Mouse (Mus musculus) liver, postnatal 0 days (tissue): ENCODE results near the gene Gm12800. TPM values are rescaled to one million over a fixed set of nuclear protein-coding genes. Genes with fewer than 3 reads are reported as not detected.
"Not testable (repeated sequence)": the region's sequence is repeated elsewhere in the genome, so short reads cannot be mapped to it uniquely, and the experiment has no call there.

Experiments used
- ATAC-seq: fragments of 200-750 bp; cut with Nextera tagmentation; 2 replicates; pipeline ENCODE4 v1.8.0; 2017; ENCODE audit warnings: mild to moderate bottlenecking, moderate library complexity
- DNase-seq: peaks from one replicate; pipeline ENCODE4 v3.0.0-alpha.2; 2016
- H3K27ac ChIP-seq: fragments of 300-500 bp; sonication (generic); 2 replicates; pipeline ENCODE4 v1.5.1; 2014; ENCODE audit warnings: antibody characterized with exemption, moderate library complexity, mild to moderate bottlenecking, low read depth
- H3K27me3 ChIP-seq: fragments of 300-500 bp; sonication (generic); 2 replicates; pipeline ENCODE4 v1.6.1; 2014; ENCODE audit warnings: low read length, control low read depth, mixed read lengths; ENCODE audit not compliant: insufficient read depth
- H3K36me3 ChIP-seq: fragments of 300-500 bp; sonication (generic); replicated peaks from 2 replicates; pipeline ENCODE4 v1.6.1; 2014; ENCODE audit warnings: mild to moderate bottlenecking, control low read depth, low read length, moderate library complexity, mixed read lengths; ENCODE audit not compliant: insufficient read depth
- H3K4me1 ChIP-seq: fragments of 300-500 bp; sonication (generic); 2 replicates; pipeline ENCODE4 v1.6.1; 2014; ENCODE audit warnings: antibody characterized with exemption, mild to moderate bottlenecking, control low read depth; ENCODE audit not compliant: insufficient read depth
- H3K4me2 ChIP-seq: fragments of 300-500 bp; sonication (generic); 2 replicates; pipeline ENCODE4 v1.6.1; 2014; ENCODE audit warnings: low read depth, mild to moderate bottlenecking, low read length, moderate library complexity, mixed read lengths
- H3K4me3 ChIP-seq: fragments of 300-500 bp; sonication (generic); 2 replicates; pipeline ENCODE4 v1.5.1; 2014; ENCODE audit warnings: low read depth, low read length
- H3K9ac ChIP-seq: fragments of 300-500 bp; sonication (generic); replicated peaks from 2 replicates; pipeline ENCODE4 v1.6.1; 2014; ENCODE audit warnings: mild to moderate bottlenecking, moderate library complexity
- H3K9me3 ChIP-seq: fragments of 300-500 bp; sonication (generic); 2 replicates; pipeline ENCODE4 v1.6.1; 2016; ENCODE audit warnings: mild to moderate bottlenecking, control low read depth, low read length, mixed read lengths
- CTCF ChIP-seq: sonication (generic); IDR thresholded peaks from 2 replicates; pipeline ENCODE4 v1.5.1; 2016; ENCODE audit warnings: antibody characterized with exemption, low read depth
- EP300 ChIP-seq: IDR thresholded peaks from 2 replicates; pipeline ENCODE4 v1.6.1; 2016; ENCODE audit warnings: antibody characterized with exemption, low read depth, mild to moderate bottlenecking
- WGBS: fragments of 180-500 bp; shearing (Covaris S2); extraction: QIAGEN DNeasy Blood & Tissue Kit; methylation state at CpG from one replicate; pipeline ENCODE4 v1.1.7; 2014; ENCODE audit not compliant: insufficient replicate concordance; 5-methylcytosine and 5-hydroxymethylcytosine counted together
- polyA plus RNA-seq: library from polyadenylated mRNA; unstranded; fragments of >200 nt; fragmentation: Nextera tagmentation; extraction: Ambion mirVana; gene quantifications from 2 replicates; pipeline ENCODE4 v1.2.1, GENCODE M21; 2015

The Gm12800 gene
- polyA plus RNA-seq = not detected in 2 replicates

GRCm38 (mm10) chr4:101908821-101909220, at the start of gene Gm12800:
Gm12800 (plus strand) TSS chr4:101909121.
- H3K4me1 ChIP-seq, H3K9me3 ChIP-seq, H3K36me3 ChIP-seq, DNase-seq, ATAC-seq, H3K4me2 ChIP-seq, H3K27me3 ChIP-seq, H3K27ac ChIP-seq, H3K4me3 ChIP-seq, H3K9ac ChIP-seq: not testable (repeated sequence)
- WGBS = 74% methylated on average over 1 of the region's 2 CpGs

DNA sequence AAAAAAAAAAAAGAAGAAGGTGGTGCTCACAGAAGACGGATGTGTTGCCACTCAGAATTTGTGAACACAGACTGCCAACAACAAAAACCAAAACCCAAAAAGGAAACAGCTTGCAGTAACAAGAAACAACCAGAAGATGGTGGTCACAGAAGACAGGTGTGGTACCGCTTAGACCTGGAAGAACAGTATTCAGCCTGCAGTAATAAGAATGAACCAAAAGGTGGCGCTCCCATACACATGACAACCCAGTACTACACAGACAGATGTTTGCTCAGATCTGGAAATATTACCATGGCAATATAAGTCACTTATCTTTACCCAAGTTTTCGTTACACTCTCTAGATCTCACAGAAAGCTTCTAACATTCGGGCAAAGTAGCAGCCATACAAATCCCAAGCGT, 48.0 kb upstream of the Gm12800 start:
- DNase-seq = no peak
- WGBS = 42% methylated on average over 6 of the region's 6 CpGs

DNA sequence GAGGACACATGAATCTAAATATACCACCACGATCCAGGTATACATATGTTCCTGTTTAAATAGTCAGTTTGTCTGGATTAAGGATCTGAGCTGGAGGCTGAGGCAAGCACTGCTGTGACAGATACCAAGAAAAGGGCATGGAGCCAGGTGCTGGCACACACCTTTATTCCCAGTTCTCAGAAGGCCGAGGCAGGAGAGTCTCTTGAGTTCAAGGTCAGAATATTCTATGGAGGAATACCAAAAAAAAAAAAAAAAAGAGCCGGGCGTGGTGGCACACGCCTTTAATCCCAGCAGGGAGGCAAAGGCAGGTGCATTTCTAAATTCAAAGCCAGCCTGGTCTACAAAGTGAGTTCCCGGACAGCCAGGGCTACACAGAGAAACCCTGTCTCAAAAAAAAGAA, 46.6 kb upstream of the Gm12800 start:
- no peak for ATAC-seq

More for the DNA sequence above, 48.0 kb upstream of the Gm12800 start:
- Histone ChIP-seq H3K4me3 (no peak overlapping the region), H3K36me3 (no peaks in the 10 kb centered on the region), H3K4me1 (no peaks in the 10 kb centered on the region), H3K27me3 (no peaks in the 10 kb centered on the region), H3K27ac (no peak overlapping the region), H3K4me2 (no peak overlapping the region), H3K9ac (no peak overlapping the region), H3K9me3 (no peaks in the 10 kb centered on the region)
- no peak for ATAC-seq
- TF ChIP-seq CTCF (peak; percentile 43), EP300 (no peak)

DNA sequence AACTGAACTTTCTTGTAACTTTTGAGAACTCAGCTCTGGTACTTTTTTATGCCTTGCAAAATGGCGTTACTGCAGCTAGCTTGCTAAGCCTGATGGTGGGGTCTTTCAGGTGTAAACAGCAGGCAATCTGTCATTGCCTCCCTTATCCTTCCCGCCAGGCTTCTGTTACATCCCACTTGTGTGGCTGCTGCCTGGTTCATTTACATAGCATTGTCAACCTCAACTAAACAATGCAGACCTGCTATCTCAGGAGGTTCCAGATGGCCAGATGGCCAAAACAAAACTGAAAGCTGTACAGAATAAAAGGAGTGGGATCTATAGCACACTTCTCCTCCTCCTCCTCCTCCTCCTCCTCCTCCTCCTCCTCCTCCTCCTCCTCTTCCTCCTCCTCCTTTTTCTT, 36.9 kb upstream of the Gm12800 start:
- not testable (repeated sequence) for H3K9me3 ChIP-seq, H3K27ac ChIP-seq, H3K36me3 ChIP-seq, H3K4me3 ChIP-seq, ATAC-seq, H3K4me1 ChIP-seq, H3K9ac ChIP-seq, DNase-seq, H3K27me3 ChIP-seq, H3K4me2 ChIP-seq
- WGBS = 58% methylated on average over 2 of the region's 2 CpGs

More for the DNA sequence above, 46.6 kb upstream of the Gm12800 start:
- H3K9ac ChIP-seq = no peak overlapping the region
- H3K4me1 ChIP-seq = no peaks in the 10 kb centered on the region
- 67% methylated on average over 6 of the region's 6 CpGs for WGBS
- no peak for TF ChIP-seq EP300
- TF ChIP-seq CTCF = no peak
- no peak overlapping the region for H3K27ac ChIP-seq
- H3K36me3 ChIP-seq = no peaks in the 10 kb centered on the region
- H3K9me3 ChIP-seq = no peaks in the 10 kb centered on the region
- no peaks in the 10 kb centered on the region for H3K27me3 ChIP-seq
- H3K4me2 ChIP-seq = no peak overlapping the region
- no peak overlapping the region for H3K4me3 ChIP-seq
- no peak for DNase-seq

DNA sequence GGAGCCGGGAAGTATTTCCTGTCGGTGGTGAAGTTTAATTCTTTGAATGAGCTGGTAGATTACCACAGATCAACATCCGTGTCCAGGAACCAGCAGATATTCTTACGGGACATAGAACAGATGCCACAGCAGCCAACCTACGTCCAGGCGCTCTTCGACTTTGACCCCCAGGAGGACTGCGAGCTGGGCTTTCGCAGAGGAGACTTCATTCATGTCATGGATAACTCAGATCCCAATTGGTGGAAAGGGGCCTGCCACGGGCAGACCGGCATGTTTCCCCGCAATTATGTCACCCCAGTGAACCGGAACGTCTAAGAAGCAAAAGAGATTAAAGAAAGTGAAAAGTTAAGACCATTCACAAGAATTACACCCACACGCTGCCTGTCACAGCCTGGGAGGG, 33.2 kb upstream of the Gm12800 start:
- not testable (repeated sequence) for H3K27me3 ChIP-seq, H3K4me3 ChIP-seq, H3K4me2 ChIP-seq, H3K9ac ChIP-seq, H3K9me3 ChIP-seq, H3K36me3 ChIP-seq, H3K4me1 ChIP-seq, ATAC-seq, H3K27ac ChIP-seq, DNase-seq
- whole genome bisulfite sequencing = 87% methylated on average over 15 of the region's 15 CpGs

- no peaks in the 10 kb centered on the region for H3K4me1 ChIP-seq
- H3K27ac ChIP-seq = no peak overlapping the region
- H3K4me3 ChIP-seq = no peak overlapping the region
- DNase-seq (no peak), ATAC-seq (no peak)
- H3K27me3 ChIP-seq = no peaks in the 10 kb centered on the region
- no peak for TF ChIP-seq CTCF
- H3K36me3 ChIP-seq = no peaks in the 10 kb centered on the region
- no peak overlapping the region for H3K9ac ChIP-seq
- WGBS = 34% methylated on average over 3 of the region's 3 CpGs
- 0 out of 2 replicates have a peak, but pooled peaks cover under 1% of the 10 kb centered on the region for H3K9me3 ChIP-seq
- H3K4me2 ChIP-seq = no peak overlapping the region
These were observed 25.3 kb upstream of the Gm12800 start for GRCm38 (mm10) chr4:101883641-101884040.

DNA sequence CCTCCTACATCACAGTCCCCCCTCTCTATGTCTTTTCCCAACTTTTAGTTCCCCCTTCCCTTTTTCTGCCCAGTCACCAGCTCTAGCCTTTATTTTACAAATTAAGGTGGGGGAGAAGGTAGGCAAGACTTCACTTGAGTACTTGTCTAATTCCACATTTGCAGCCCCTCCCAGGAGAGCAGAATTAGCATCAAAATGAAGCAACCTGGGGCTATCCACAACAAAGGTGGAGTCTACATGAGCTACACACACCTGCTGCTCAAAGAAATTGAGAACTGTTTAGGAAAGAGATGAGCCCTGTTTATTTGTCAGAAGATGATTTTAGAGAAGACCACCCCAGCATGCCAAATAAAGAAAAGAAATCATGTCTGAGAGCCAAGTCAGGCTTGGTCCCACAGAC, 19.5 kb upstream of the Gm12800 start:
- TF ChIP-seq CTCF (no peak), EP300 (no peak)
- H3K9ac ChIP-seq = no peak overlapping the region

More for the DNA sequence above, 19.5 kb upstream of the Gm12800 start:
- ATAC-seq (no peak), DNase-seq (no peak)
- Histone ChIP-seq H3K27me3 (no peaks in the 10 kb centered on the region), H3K4me2 (no peak overlapping the region), H3K36me3 (no peaks in the 10 kb centered on the region), H3K27ac (no peak overlapping the region), H3K9me3 (0 out of 2 replicates have a peak, but pooled peaks cover 3% of the 10 kb centered on the region), H3K4me3 (no peak overlapping the region), H3K4me1 (no peaks in the 10 kb centered on the region)
